Mouse (Mus musculus) lung, embryonic 16.5 days (tissue): ENCODE measurements around the gene Shisa6. TPM values are rescaled to one million over a fixed set of nuclear protein-coding genes. Genes with fewer than 3 reads are reported as not detected.

Experiments
- ATAC-seq: fragments of 200-750 bp; cut with Nextera tagmentation; 2 replicates; pipeline ENCODE4 v1.8.0; 2017; ENCODE audit warnings: low read depth, mild to moderate bottlenecking, moderate library complexity
- H3K27ac ChIP-seq: fragments of 300-500 bp; sonication (generic); 2 replicates; pipeline ENCODE4 v1.5.1; 2014; ENCODE audit warnings: mild to moderate bottlenecking, control low read depth, low read length
- H3K27me3 ChIP-seq: fragments of 300-500 bp; sonication (generic); 2 replicates; pipeline ENCODE4 v1.6.1; 2014; ENCODE audit warnings: low read depth, low read length, mixed read lengths; ENCODE audit not compliant: control insufficient read depth, insufficient read depth
- H3K36me3 ChIP-seq: fragments of 300-500 bp; sonication (generic); 2 replicates; pipeline ENCODE4 v1.6.1; 2014; ENCODE audit warnings: low read length; ENCODE audit not compliant: control insufficient read depth, insufficient read depth
- H3K4me1 ChIP-seq: fragments of 300-500 bp; sonication (generic); replicated peaks from 2 replicates; pipeline ENCODE4 v1.6.1; 2014; ENCODE audit warnings: low read length, mixed read lengths; ENCODE audit not compliant: control insufficient read depth, insufficient read depth
- H3K4me2 ChIP-seq: fragments of 300-500 bp; sonication (generic); 2 replicates; pipeline ENCODE4 v1.6.1; 2014; ENCODE audit warnings: low read depth, low read length, control low read depth
- H3K4me3 ChIP-seq: fragments of 300-500 bp; sonication (generic); 2 replicates; pipeline ENCODE4 v1.5.1; 2014; ENCODE audit warnings: mild to moderate bottlenecking, low read length, control low read depth
- H3K9ac ChIP-seq: fragments of 300-500 bp; sonication (generic); 2 replicates; pipeline ENCODE4 v1.6.1; 2014; ENCODE audit warnings: low read length, control low read depth
- H3K9me3 ChIP-seq: fragments of 300-500 bp; sonication (generic); 2 replicates; pipeline ENCODE4 v1.6.1; 2016; ENCODE audit warnings: low read length; ENCODE audit not compliant: control insufficient read depth
- WGBS: fragments of 180-500 bp; shearing (Covaris S2); extraction: QIAGEN DNeasy Blood & Tissue Kit; methylation state at CpG from one replicate; pipeline ENCODE4 v1.1.7; 2014; 5-methylcytosine and 5-hydroxymethylcytosine counted together
- polyA plus RNA-seq: library from polyadenylated mRNA; unstranded; fragments of >200 nt; fragmentation: Nextera tagmentation; extraction: Ambion mirVana; gene quantifications from 2 replicates; pipeline ENCODE4 v1.2.1, GENCODE M21; 2015

Gene Shisa6
- polyA plus RNA-seq, 1 experiment from 2014 or later = 0.21 TPM

DNA sequence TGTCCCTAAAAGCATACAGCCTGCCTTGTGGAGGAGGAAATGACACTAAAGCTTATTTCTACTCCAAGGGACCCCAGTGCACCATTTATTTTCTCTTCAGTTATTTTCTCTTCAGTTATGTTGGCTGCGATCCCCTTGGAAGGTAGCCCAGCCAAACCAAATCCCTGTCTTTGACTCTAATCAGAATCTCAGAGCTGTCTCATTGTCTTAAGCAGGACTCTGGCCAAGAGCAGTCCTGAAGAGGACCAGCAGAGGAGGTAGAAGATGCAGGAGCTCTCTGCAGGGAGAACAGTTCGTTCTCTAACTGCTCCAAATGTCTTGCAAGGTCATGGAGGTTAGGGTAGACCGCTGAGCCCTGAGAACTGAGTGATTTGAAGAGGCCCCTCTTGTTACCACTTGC is 138.2 kb downstream of the Shisa6 start:
- no peaks in the 10 kb centered on the region for H3K27me3 ChIP-seq
- no peak overlapping the region for H3K4me2 ChIP-seq
- H3K4me1 ChIP-seq = no peaks in the 10 kb centered on the region
- 29% methylated on average over 3 of the region's 3 CpGs for WGBS
- no peak overlapping the region for H3K9ac ChIP-seq
- no peaks in the 10 kb centered on the region for H3K36me3 ChIP-seq
- no peak overlapping the region for H3K27ac ChIP-seq
- no peaks in the 10 kb centered on the region for H3K9me3 ChIP-seq
- peak; percentile 59 for ATAC-seq
- no peak overlapping the region for H3K4me3 ChIP-seq

DNA sequence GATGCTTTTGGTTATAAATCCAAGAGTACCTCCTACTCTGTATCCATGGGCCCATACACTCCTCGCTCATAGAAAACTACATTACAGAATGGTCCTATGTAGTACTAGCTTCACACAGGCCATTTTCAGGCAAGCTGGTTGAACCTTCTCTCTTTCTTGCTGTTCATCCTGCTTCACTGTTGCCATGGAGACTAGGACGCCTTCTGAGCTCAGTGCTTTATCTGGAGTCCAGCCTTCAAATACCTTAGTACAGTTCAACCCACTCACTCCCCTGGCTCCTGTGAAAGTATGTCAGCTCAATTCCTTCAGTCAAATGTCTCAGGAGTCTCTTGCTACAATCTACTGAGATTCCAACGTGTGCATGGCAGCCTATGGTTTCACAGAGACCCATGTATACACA is 154.0 kb downstream of the Shisa6 start:
- WGBS = 56% methylated on average over 3 of the region's 3 CpGs
- Histone ChIP-seq H3K36me3 (no peaks in the 10 kb centered on the region), H3K27ac (no peak overlapping the region), H3K4me1 (no peaks in the 10 kb centered on the region), H3K4me2 (no peak overlapping the region), H3K9ac (no peak overlapping the region), H3K4me3 (no peak overlapping the region), H3K9me3 (no peaks in the 10 kb centered on the region), H3K27me3 (no peaks in the 10 kb centered on the region)
- ATAC-seq = no peak

DNA sequence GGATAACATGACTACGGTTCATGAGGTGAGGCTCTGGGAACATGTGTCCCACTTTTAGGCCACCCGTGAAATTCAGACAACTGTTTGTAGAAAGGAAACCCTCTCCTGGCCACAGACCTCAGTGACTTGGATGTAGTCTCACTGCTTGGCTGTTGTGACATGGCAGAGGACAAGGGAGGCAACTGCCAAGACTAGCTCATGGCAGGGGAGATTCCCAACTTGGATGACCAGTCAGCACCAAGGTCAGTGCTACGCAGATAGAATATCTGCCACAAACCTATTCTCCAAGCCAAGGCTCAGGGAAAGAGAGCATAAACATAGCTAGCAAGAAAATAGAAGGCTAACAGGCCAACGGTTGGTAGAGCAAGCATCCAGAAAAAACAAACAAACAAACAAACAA is 156.0 kb downstream of the Shisa6 start:
- no peaks in the 10 kb centered on the region for H3K4me1 ChIP-seq
- no peak overlapping the region for H3K27ac ChIP-seq
- H3K4me3 ChIP-seq = no peak overlapping the region
- ATAC-seq = no peak
- H3K4me2 ChIP-seq = no peak overlapping the region
- no peaks in the 10 kb centered on the region for H3K27me3 ChIP-seq
- WGBS = 72% methylated on average over 4 of the region's 4 CpGs
- no peaks in the 10 kb centered on the region for H3K36me3 ChIP-seq
- H3K9ac ChIP-seq = no peak overlapping the region
- H3K9me3 ChIP-seq = no peaks in the 10 kb centered on the region

DNA sequence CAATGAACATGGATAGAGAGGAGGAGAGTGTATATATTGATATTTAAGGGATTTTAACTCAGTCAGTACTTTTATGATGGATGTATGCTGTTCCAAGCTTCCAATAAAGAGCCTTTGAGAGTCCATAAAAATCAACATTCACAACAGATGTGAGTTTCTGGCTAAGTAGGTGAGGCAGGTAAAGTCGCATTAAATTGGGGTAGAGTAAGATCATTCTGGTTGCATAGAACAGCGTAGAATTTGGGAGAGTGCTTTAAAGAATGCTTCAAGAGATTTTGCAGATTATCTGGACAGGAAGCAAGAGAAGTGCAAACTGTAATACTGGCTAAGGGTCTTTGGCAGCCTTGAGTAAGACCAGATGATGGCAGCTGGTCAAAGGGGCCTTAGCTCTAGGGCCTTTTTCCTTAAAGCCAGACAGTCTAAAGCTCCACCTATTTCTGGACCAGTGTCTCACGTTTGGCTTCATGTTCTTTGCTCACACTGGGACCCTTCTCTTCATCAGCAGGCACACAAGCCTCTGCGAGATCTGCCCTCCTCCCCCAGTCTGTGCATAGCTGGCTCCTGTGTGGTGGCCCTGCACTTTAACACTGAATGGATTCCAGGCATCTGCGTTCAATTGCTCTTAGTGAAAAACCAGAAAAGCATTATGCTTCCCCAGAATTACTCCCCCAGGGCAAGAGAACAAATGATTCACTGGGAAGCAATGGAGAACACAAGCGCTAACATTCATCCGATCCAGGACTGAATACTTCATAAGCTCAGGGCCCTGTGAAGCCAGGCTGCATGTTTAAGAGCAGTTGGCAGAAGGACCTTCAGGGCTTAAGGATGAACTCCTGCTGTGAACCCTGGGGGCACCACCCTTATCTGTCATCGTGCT is 158.7 kb downstream of the Shisa6 start:
- Histone ChIP-seq H3K9ac (no peak overlapping the region), H3K9me3 (no peaks in the 10 kb centered on the region), H3K4me1 (no peaks in the 10 kb centered on the region), H3K4me2 (no peak overlapping the region), H3K36me3 (no peaks in the 10 kb centered on the region), H3K4me3 (no peak overlapping the region), H3K27me3 (no peaks in the 10 kb centered on the region), H3K27ac (no peak overlapping the region)
- no peak for ATAC-seq
- 59% methylated on average over 8 of the region's 8 CpGs for WGBS

DNA sequence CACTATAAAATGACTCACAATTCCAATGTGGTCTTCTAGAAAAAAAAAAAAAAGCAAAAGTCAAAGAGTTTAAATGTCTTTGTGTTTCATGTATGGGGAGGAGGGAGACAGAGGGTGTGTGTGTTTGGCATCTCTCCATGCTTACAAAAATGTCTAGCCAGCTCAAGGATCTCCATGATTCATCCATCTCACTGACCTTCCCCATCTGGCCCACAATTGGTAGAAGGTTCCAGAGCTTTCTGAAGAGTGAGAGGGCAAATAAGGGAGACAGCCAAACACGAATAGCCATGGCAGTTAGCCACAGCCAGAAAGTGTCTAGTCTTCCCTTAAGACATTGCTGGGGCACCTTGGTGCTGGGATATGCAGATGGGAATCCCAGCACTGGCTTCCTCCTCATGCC is 166.0 kb downstream of the Shisa6 start:
- Histone ChIP-seq H3K4me2 (no peak overlapping the region), H3K4me3 (no peak overlapping the region), H3K36me3 (no peaks in the 10 kb centered on the region), H3K27ac (no peak overlapping the region), H3K27me3 (no peaks in the 10 kb centered on the region), H3K9me3 (no peaks in the 10 kb centered on the region), H3K9ac (no peak overlapping the region), H3K4me1 (no peaks in the 10 kb centered on the region)
- WGBS = 50% methylated on average over 1 of the region's 1 CpGs
- ATAC-seq = no peak

DNA sequence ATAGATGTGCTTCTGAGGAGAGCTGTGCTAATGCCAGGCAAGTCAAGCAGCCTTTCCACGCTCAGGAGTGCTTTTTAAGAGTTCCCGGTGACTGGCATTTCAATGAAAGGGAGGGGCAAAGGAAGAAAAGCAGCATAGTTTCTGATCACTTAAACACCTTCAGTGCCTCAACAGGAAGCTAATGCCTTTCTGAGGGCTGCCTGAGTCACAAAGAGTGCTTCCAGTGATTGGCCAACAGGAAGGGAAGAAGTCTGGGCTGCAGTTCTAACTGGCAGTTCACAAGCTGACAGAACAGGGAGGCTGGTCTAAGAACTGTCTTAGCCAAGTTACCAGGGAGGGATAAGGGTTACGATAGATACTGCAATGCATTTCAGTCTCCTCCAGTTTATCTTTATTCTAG is 180.9 kb downstream of the Shisa6 start:
- Histone ChIP-seq H3K36me3 (no peaks in the 10 kb centered on the region), H3K4me2 (no peak overlapping the region), H3K9ac (no peak overlapping the region), H3K9me3 (no peaks in the 10 kb centered on the region), H3K4me3 (no peak overlapping the region), H3K27me3 (no peaks in the 10 kb centered on the region), H3K27ac (no peak overlapping the region), H3K4me1 (no peaks in the 10 kb centered on the region)
- peak; percentile 69; the same call in 1 of the 2 replicates for ATAC-seq
- WGBS = 45% methylated on average over 3 of the region's 3 CpGs

DNA sequence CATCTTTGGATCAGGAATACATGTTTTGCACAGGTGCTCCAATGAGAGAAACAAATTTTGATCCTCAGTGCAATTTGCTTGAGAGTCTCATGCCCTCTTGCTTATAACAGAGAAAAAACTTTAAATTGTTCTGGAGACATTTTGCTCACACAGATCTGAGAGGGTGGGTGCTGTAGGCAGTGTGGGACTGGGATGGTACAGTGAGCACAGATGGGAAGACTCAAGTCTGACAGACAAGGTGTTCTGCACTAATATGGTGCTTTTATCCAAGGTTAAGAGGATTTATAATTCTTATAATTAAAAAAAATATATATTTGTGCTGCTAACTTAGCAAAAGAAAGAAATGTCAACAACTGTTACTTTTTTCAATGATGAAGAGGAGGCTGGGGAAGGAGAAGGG is 189.5 kb downstream of the Shisa6 start:
- ATAC-seq = no peak
- Histone ChIP-seq H3K4me2 (no peak overlapping the region), H3K27me3 (no peaks in the 10 kb centered on the region), H3K9me3 (peaks cover 2% of the 10 kb centered on the region; the same call in 1 of the 2 replicates), H3K4me3 (no peak overlapping the region), H3K9ac (no peak overlapping the region), H3K4me1 (no peaks in the 10 kb centered on the region), H3K36me3 (no peaks in the 10 kb centered on the region), H3K27ac (no peak overlapping the region)

DNA sequence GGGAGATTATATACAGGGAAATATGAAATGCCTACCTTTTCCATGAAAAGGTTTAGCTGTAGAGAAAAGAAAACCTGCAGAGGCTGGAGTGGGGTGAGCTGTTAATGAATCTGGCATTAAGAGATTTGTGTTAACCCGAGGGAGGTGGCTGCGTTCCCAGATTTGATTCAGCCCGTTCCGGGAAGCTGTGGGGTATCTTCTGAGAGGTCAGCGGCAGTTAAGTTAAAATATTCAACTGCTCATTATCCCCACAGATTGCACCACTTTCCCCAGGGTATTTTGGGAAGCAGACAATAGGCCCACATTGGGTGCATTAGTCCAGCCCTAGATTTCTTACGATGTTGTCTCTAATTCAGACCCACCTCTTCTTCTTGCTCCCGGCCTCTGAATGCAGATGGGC is 213.0 kb downstream of the Shisa6 start:
- no peak overlapping the region for H3K4me3 ChIP-seq
- H3K9me3 ChIP-seq = no peaks in the 10 kb centered on the region
- H3K9ac ChIP-seq = no peak overlapping the region
- ATAC-seq = no peak
- no peaks in the 10 kb centered on the region for H3K27me3 ChIP-seq
- H3K4me1 ChIP-seq = no peaks in the 10 kb centered on the region
- H3K36me3 ChIP-seq = no peaks in the 10 kb centered on the region
- H3K27ac ChIP-seq = no peak overlapping the region
- WGBS = 70% methylated on average over 7 of the region's 7 CpGs
- no peak overlapping the region for H3K4me2 ChIP-seq

DNA sequence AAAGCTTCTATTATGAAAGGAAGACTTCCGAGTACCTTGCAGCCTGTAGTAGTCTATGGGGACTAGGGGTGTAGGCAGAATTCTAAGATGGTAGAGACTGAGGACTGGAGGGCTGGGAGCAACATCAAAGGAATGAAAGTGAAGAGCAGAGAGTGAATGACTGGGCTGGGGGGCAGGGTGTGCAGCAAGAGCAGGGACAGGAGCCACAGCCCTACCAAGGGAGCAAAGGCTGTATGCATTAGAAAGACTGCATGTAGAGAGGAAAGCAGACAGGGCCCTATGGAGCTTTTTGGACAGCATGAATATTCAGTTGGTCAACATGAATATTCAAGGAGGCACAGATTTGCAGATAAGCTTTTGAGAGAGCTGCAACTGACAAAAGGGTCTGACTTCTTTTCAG is 221.4 kb downstream of the Shisa6 start:
- Histone ChIP-seq H3K27me3 (no peaks in the 10 kb centered on the region), H3K27ac (no peak overlapping the region), H3K9ac (no peak overlapping the region), H3K4me3 (no peak overlapping the region), H3K4me1 (no peaks in the 10 kb centered on the region), H3K9me3 (no peaks in the 10 kb centered on the region), H3K4me2 (no peak overlapping the region), H3K36me3 (no peaks in the 10 kb centered on the region)
- WGBS = 59% methylated on average over 1 of the region's 1 CpGs
- ATAC-seq = no peak
